Mouse (Mus musculus): ENCODE data around the gene Aldh6a1.

DNA sequence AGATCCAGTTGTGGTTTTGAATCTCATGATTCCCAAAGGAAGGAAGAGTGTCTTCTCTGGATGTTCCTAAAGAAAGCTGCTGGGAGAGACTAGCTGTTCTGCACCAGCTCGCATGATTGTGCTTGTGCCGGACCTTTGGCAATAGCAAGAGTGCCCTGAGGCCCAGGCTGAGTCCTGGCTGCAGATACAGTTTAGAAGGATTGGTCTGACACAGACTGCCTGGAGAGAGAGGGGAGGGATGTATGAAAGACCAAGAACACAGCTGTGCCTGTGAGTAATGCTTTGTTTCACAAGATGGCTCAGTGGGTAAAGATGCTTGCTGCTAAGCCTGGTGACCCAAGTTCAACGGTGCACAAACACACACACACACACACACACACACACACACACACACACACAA, 12.1 kb upstream of the Aldh6a1 start:
- no peak for TF ChIP-seq CTCF (IDR thresholded peaks at IDR 0.05; ENCODE audit: control insufficient read depth, insufficient read depth, insufficient read length)
- TF ChIP-seq MAX (IDR thresholded peaks at IDR 0.05) = no peak

Measured in C2C12 (cell line).